Mouse (Mus musculus): ENCODE data around the gene Cbl. TPM values are rescaled to one million over a fixed set of nuclear protein-coding genes. Genes with fewer than 3 reads are reported as not detected.

Cbl gene
- polyA plus RNA-seq, 1 experiment from 2014 or later, result 26.2 TPM

Other genes starting within 250 kb of the Cbl start
- 1.0 and 1.6 TPM in 2 replicates for gene Thy1, start 190.7 kb downstream of the Cbl start, polyA plus RNA-seq (2015; fragmentation: Nextera tagmentation; extraction: Ambion mirVana)
- gene Usp2, start 167.0 kb downstream of the Cbl start, polyA plus RNA-seq (2015; fragmentation: Nextera tagmentation; extraction: Ambion mirVana), result 5.9 and 9.6 TPM in 2 replicates
- 0.08 and 0.13 TPM in 2 replicates for gene Mfrp, start 132.3 kb downstream of the Cbl start, polyA plus RNA-seq (2015; fragmentation: Nextera tagmentation; extraction: Ambion mirVana)
- 2.9 and 4.1 TPM in 2 replicates for gene C1qtnf5, start 126.8 kb downstream of the Cbl start, polyA plus RNA-seq (2015; fragmentation: Nextera tagmentation; extraction: Ambion mirVana)
- 0.13 and 0.25 TPM in 2 replicates for gene Gm49380, start 120.5 kb downstream of the Cbl start, polyA plus RNA-seq (2015; fragmentation: Nextera tagmentation; extraction: Ambion mirVana)
- 29.2 and 32.4 TPM in 2 replicates for gene Rnf26, start 120.5 kb downstream of the Cbl start, polyA plus RNA-seq (2015; fragmentation: Nextera tagmentation; extraction: Ambion mirVana)
- gene Mcam, start 99.6 kb downstream of the Cbl start, polyA plus RNA-seq (2015; fragmentation: Nextera tagmentation; extraction: Ambion mirVana), result 11.7 and 11.9 TPM in 2 replicates
- gene Ccdc153, start 6.6 kb upstream of the Cbl start, polyA plus RNA-seq (2015; fragmentation: Nextera tagmentation; extraction: Ambion mirVana), result 0.61 TPM in 1 of 2 replicates, not detected in the other
- gene Pdzd3, start 17.4 kb upstream of the Cbl start, polyA plus RNA-seq (2015; fragmentation: Nextera tagmentation; extraction: Ambion mirVana), result 0.44 and 0.96 TPM in 2 replicates
- 4.8 and 5.1 TPM in 2 replicates for gene Nlrx1, start 34.5 kb upstream of the Cbl start, polyA plus RNA-seq (2015; fragmentation: Nextera tagmentation; extraction: Ambion mirVana)
- gene Abcg4, start 54.6 kb upstream of the Cbl start, polyA plus RNA-seq (2015; fragmentation: Nextera tagmentation; extraction: Ambion mirVana), result 30.4 and 31.1 TPM in 2 replicates
- gene Hinfp, start 71.6 kb upstream of the Cbl start, polyA plus RNA-seq (2015; fragmentation: Nextera tagmentation; extraction: Ambion mirVana), result 28.4 and 30.5 TPM in 2 replicates
- 27.3 and 30.6 TPM in 2 replicates for gene C2cd2l, start 86.2 kb upstream of the Cbl start, polyA plus RNA-seq (2015; fragmentation: Nextera tagmentation; extraction: Ambion mirVana)
- 36.5 and 36.9 TPM in 2 replicates for gene Dpagt1, start 92.0 kb upstream of the Cbl start, polyA plus RNA-seq (2015; fragmentation: Nextera tagmentation; extraction: Ambion mirVana)
- gene H2afx, start 100.6 kb upstream of the Cbl start, polyA plus RNA-seq (2015; fragmentation: Nextera tagmentation; extraction: Ambion mirVana), result 121 and 132 TPM in 2 replicates
- 63.1 and 65.6 TPM in 2 replicates for gene Hmbs, start 110.2 kb upstream of the Cbl start, polyA plus RNA-seq (2015; fragmentation: Nextera tagmentation; extraction: Ambion mirVana)
- gene Vps11, start 127.6 kb upstream of the Cbl start, polyA plus RNA-seq (2015; fragmentation: Nextera tagmentation; extraction: Ambion mirVana), result 43.3 and 45.7 TPM in 2 replicates
- gene Hyou1, start 145.4 kb upstream of the Cbl start, polyA plus RNA-seq (2015; fragmentation: Nextera tagmentation; extraction: Ambion mirVana), result 28.1 and 29.7 TPM in 2 replicates
- gene Slc37a4, start 162.8 kb upstream of the Cbl start, polyA plus RNA-seq (2015; fragmentation: Nextera tagmentation; extraction: Ambion mirVana), result 44.6 and 44.9 TPM in 2 replicates
- gene Rps25, start 173.1 kb upstream of the Cbl start, polyA plus RNA-seq (2015; fragmentation: Nextera tagmentation; extraction: Ambion mirVana), result 965 and 984 TPM in 2 replicates
- 317 and 321 TPM in 2 replicates for gene Trappc4, start 173.6 kb upstream of the Cbl start, polyA plus RNA-seq (2015; fragmentation: Nextera tagmentation; extraction: Ambion mirVana)
- 37.6 and 39.9 TPM in 2 replicates for gene Ccdc84, start 184.5 kb upstream of the Cbl start, polyA plus RNA-seq (2015; fragmentation: Nextera tagmentation; extraction: Ambion mirVana)
- gene Foxr1, start 207.1 kb upstream of the Cbl start, polyA plus RNA-seq (2015; fragmentation: Nextera tagmentation; extraction: Ambion mirVana), result not detected in 2 replicates
- not detected in 2 replicates for gene Upk2, start 220.9 kb upstream of the Cbl start, polyA plus RNA-seq (2015; fragmentation: Nextera tagmentation; extraction: Ambion mirVana)
- 12.5 and 13.0 TPM in 2 replicates for gene Bcl9l, start 248.8 kb upstream of the Cbl start, polyA plus RNA-seq (2015; fragmentation: Nextera tagmentation; extraction: Ambion mirVana)

All from midbrain, embryonic 15.5 days (tissue).